Mouse (Mus musculus): ENCODE measurements at regions not wholly inside any gene's neighbourhood (a gene's known extent, or its start where the extent isn't known, plus 50 kb on each side); places are given as distances from the start of the nearest gene placed in this dataset.
"Not testable (repeated sequence)": the region's sequence is repeated elsewhere in the genome, so short reads cannot be mapped to it uniquely, and the experiment has no call there.

GRCm38 (mm10) chr16:29927276-29927675 is 136.9 kb upstream of the Hes1 start:
- TF ChIP-seq CTCF (conservative IDR thresholded peaks at IDR 0.05; ENCODE audit: insufficient read depth, insufficient read length, low read depth, low read length); POLR2A (IDR thresholded peaks at IDR 0.05; ENCODE audit: low read depth, low read length): not testable (repeated sequence)

Data from kidney, adult 2 months (tissue).